ENCODE assay signal across 28 mouse cellular contexts in the genomic region with DNA sequence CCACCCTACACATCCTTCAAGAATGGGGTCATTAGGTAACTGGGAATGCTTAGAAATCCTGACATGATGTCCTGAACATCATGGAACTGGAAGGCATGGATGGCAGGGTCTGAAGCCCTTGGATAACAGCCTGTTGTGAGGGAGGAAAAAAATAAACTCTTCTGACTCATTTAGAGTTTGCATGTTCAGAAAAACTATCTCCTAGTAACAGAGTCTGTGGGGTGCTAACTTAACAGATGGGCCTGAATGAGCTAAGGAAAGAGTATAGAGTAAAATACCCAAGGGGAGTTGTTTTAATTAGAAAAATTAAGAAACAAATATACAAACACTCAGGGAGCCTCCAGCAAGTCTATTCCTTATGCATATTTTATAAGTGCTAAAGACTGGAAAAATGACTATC.
DNase-seq lines count a peak whose midpoint lies in the region; ATAC-seq and TF ChIP-seq lines count a peak whose summit lies in the region.
"Had no signal": no experiment of that assay in that cellular context is flagged by ENCODE, and none has a peak within 500 bp of the region (broad histone marks: within the 10 kb centered on the region; RNA-seq: fewer than 3 reads in every experiment).

No protein-coding gene starts in this region.

- H3K9me3 ChIP-seq in forebrain, embryonic 16.5 days (ENCODE audit: control insufficient read depth, low read length), result no peaks in the 10 kb centered on the region
- H3K9me3 ChIP-seq in forebrain, embryonic 12.5 days, result no peaks in the 10 kb centered on the region
- H3K9me3 ChIP-seq in hindbrain, embryonic 15.5 days, result no peaks in the 10 kb centered on the region
- H3K9me3 ChIP-seq in hindbrain, embryonic 12.5 days (replicated peaks), result no peaks in the 10 kb centered on the region
- H3K9me3 ChIP-seq: embryonic facial prominence, embryonic 10.5 days; embryonic facial prominence, embryonic 13.5 days; hindbrain, embryonic 13.5 days had no signal

- peak; percentile 37 for DNase-seq in layer of hippocampus, adult 9-11 months
- no peak for DNase-seq in layer of hippocampus, adult 9-10 months (ENCODE audit: low spot score)
- DNase-seq in left cerebral cortex, adult 2 months (ENCODE audit: extremely low spot score in 1 of 2, low spot score in 2 of 2), result no peak
- DNase-seq: adrenal gland, postnatal 10 days; adrenal gland, postnatal 36 days; B cell, adult 2 months; cerebellum, adult 11 months; cerebellum, adult 2 months; cerebellum, adult 9-11 months; cerebellum, postnatal 25 days; embryo, embryonic 11 days; gastrocnemius, adult 2 months; gastrocnemius, postnatal 14 days had no signal

- H3K4me2 ChIP-seq in forebrain, embryonic 16.5 days (ENCODE audit: low read length), result no peak overlapping the region
- H3K4me2 ChIP-seq in forebrain, embryonic 12.5 days, result no peak overlapping the region
- H3K4me2 ChIP-seq in hindbrain, embryonic 15.5 days, result no peak overlapping the region
- no peak overlapping the region for H3K4me2 ChIP-seq in hindbrain, embryonic 12.5 days (replicated peaks)
- H3K4me2 ChIP-seq: embryonic facial prominence, embryonic 13.5 days; heart, embryonic 11.5 days; hindbrain, embryonic 13.5 days had no signal

- intact Hi-C loops in left cerebral cortex, adult 2 months (cut with DNase I), result no loop called here

- no peak overlapping the region for H3K4me3 ChIP-seq in forebrain, embryonic 16.5 days (replicated peaks; ENCODE audit: low read length)
- H3K4me3 ChIP-seq in forebrain, embryonic 12.5 days (replicated peaks), result no peak overlapping the region
- no peak overlapping the region for H3K4me3 ChIP-seq in hindbrain, embryonic 15.5 days
- H3K4me3 ChIP-seq in hindbrain, embryonic 12.5 days, result no peak overlapping the region
- no peak overlapping the region for H3K4me3 ChIP-seq in left cerebral cortex, adult 2 months
- H3K4me3 ChIP-seq: embryonic facial prominence, embryonic 10.5 days; embryonic facial prominence, embryonic 13.5 days; erythroblast, embryonic 14.5 days; gastrocnemius, adult 2 months; hindbrain, embryonic 13.5 days had no signal

- ATAC-seq in forebrain, embryonic 16.5 days, result peak; percentile 57
- no peak for ATAC-seq in forebrain, embryonic 12.5 days (ENCODE audit: low FRiP score)
- no peak for ATAC-seq in hindbrain, embryonic 15.5 days (ENCODE audit: low FRiP score, low read depth)
- ATAC-seq in hindbrain, embryonic 12.5 days (ENCODE audit: low FRiP score), result no peak
- ATAC-seq: hindbrain, postnatal 0 days; inflammation-experienced regulatory T-cells, adult 6 months; intestine, embryonic 16.5 days; Patski had no signal

- H3K36me3 ChIP-seq in forebrain, embryonic 16.5 days (ENCODE audit: control insufficient read depth, insufficient read depth), result no peaks in the 10 kb centered on the region
- H3K36me3 ChIP-seq in forebrain, embryonic 12.5 days (replicated peaks), result no peaks in the 10 kb centered on the region
- no peaks in the 10 kb centered on the region for H3K36me3 ChIP-seq in hindbrain, embryonic 15.5 days
- no peaks in the 10 kb centered on the region for H3K36me3 ChIP-seq in hindbrain, embryonic 12.5 days
- H3K36me3 ChIP-seq: embryonic facial prominence, embryonic 10.5 days; embryonic facial prominence, embryonic 13.5 days; G1E; hindbrain, embryonic 13.5 days had no signal

- H3K4me1 ChIP-seq in forebrain, embryonic 16.5 days (replicated peaks; ENCODE audit: control insufficient read depth, insufficient read depth, low read length), result peaks cover 3% of the 10 kb centered on the region; the same call in 1 of the 2 replicates
- peaks cover 3% of the 10 kb centered on the region; the same call in 1 of the 2 replicates for H3K4me1 ChIP-seq in forebrain, embryonic 12.5 days
- H3K4me1 ChIP-seq in hindbrain, embryonic 15.5 days (replicated peaks), result no peaks in the 10 kb centered on the region; the same call in 1 of the 2 replicates
- peaks cover 10% of the 10 kb centered on the region for H3K4me1 ChIP-seq in hindbrain, embryonic 12.5 days

- no peaks in the 10 kb centered on the region for H3K27me3 ChIP-seq in forebrain, embryonic 16.5 days (replicated peaks; ENCODE audit: control insufficient read depth, insufficient read depth, low read length)
- no peaks in the 10 kb centered on the region for H3K27me3 ChIP-seq in forebrain, embryonic 12.5 days
- H3K27me3 ChIP-seq in hindbrain, embryonic 15.5 days, result no peaks in the 10 kb centered on the region
- H3K27me3 ChIP-seq in hindbrain, embryonic 12.5 days, result no peaks in the 10 kb centered on the region
- H3K27me3 ChIP-seq: CH12.LX; embryonic facial prominence, embryonic 13.5 days had no signal

- H3K27ac ChIP-seq in forebrain, embryonic 16.5 days (ENCODE audit: low read length), result no peak overlapping the region
- no peak overlapping the region for H3K27ac ChIP-seq in forebrain, embryonic 12.5 days
- peak overlapping the region; percentile 25; the same call in 1 of the 2 replicates for H3K27ac ChIP-seq in hindbrain, embryonic 15.5 days (replicated peaks)
- H3K27ac ChIP-seq in hindbrain, embryonic 12.5 days, result no peak overlapping the region
- H3K27ac ChIP-seq in left cerebral cortex, adult 2 months, result no peak overlapping the region
- H3K27ac ChIP-seq: embryonic facial prominence, embryonic 10.5 days; embryonic facial prominence, embryonic 13.5 days; gastrocnemius, adult 2 months; hindbrain, postnatal 0 days had no signal

- H3K9ac ChIP-seq in forebrain, embryonic 16.5 days (replicated peaks; ENCODE audit: low read depth, low read length), result no peak overlapping the region
- H3K9ac ChIP-seq in forebrain, embryonic 12.5 days, result no peak overlapping the region
- no peak overlapping the region for H3K9ac ChIP-seq in hindbrain, embryonic 15.5 days
- no peak overlapping the region for H3K9ac ChIP-seq in hindbrain, embryonic 12.5 days
- H3K9ac ChIP-seq: embryonic facial prominence, embryonic 13.5 days; hindbrain, embryonic 13.5 days had no signal

- no peak for TF ChIP-seq CTCF in left cerebral cortex, adult 2 months (IDR thresholded peaks at IDR 0.05)
